Mouse (Mus musculus) left cerebral cortex, postnatal 25 days (tissue): ENCODE measurements around the gene A4galt. TPM values are rescaled to one million over a fixed set of nuclear protein-coding genes. Genes with fewer than 3 reads are reported as not detected.
A peak's percentile ranks its signal among the peaks of the same experiment; 100 is the strongest.

ENCODE experiments used
- DNase-seq, 2 experiments: peaks; one replicate each; pipeline ENCODE4 v3.0.0; 2022; ENCODE audit warnings: low spot score in 2 of 2, mixed read lengths in 1 of 2
- intact Hi-C: fragments of 180-260 bp; cut with DNase I; formaldehyde crosslinking; loops from one replicate; pipeline ENCODE4 v1.15.1; 2025
- total RNA-seq, 2 experiments: library from RNA; stranded (reverse); gene quantifications; 2 replicates each; pipeline ENCODE4 v1.2.3; 2021

Gene A4galt
- total RNA-seq, 2 experiments from 2014 or later = 3.5 to 5.2 TPM

DNA sequence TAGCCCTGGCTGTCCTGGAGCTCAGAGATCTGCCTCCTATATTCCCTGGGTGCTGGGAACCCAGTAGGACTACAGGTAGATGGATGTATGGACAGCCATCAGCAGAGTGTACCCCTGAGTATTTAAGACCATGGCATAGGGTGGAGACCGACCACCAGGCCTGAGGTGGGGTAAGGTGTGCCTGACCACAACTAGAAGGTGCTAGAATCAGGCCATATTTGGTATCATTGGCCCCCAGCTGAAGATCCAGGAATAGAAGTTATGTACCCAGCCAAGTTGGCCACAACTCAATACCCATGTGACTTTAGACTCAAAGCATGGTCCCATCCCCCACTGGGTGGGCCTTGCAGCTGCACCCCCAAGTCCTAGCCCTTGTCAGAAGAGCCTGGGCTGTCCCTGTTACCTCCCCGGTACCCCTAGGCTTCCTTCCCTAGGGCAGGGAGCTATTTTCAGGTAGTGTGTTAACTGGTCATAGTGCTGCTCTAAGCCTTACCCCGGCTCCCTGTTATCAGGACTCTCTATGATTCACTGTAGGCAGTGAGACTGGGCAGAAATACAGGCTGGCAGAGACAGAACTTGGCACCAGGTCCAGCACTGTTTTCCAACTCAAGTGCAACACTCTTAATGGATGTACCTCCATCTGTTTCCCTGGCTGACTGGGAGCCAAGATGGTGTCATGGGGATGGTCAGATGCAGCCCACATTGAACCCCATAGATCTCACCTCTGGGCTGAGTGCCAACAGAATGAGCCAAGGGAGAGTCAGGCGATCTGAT lies 18.2 kb downstream of the A4galt start:
- peak; percentile 18 to 62 for DNase-seq
- intact Hi-C loops = no loop called here

DNA sequence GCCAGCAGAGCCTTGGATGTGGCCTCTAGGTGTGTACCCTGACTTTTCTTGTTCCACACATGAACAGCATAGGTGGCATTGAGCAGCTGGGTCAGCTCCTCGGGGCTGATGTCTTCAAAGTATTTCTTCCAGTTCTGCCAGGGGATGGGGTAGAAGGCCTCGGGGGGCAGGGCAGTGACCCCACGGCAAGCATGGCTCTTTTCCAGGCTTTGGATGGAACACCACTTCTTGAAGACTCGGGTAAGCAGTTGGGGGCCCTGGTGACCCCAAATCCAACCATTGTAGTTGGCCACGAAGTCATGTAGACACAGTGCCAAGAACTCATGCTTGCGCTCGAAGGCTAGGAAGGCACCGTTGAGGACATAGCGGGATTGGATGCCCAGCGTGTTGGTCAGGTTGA lies 24.0 kb downstream of the A4galt start:
- intact Hi-C loops = no loop called here
- DNase-seq = no peak

GRCm38 (mm10) chr15:83226871-83227270 lies 24.7 kb downstream of the A4galt start:
- no peak for DNase-seq
- intact Hi-C loops = no loop called here

DNA sequence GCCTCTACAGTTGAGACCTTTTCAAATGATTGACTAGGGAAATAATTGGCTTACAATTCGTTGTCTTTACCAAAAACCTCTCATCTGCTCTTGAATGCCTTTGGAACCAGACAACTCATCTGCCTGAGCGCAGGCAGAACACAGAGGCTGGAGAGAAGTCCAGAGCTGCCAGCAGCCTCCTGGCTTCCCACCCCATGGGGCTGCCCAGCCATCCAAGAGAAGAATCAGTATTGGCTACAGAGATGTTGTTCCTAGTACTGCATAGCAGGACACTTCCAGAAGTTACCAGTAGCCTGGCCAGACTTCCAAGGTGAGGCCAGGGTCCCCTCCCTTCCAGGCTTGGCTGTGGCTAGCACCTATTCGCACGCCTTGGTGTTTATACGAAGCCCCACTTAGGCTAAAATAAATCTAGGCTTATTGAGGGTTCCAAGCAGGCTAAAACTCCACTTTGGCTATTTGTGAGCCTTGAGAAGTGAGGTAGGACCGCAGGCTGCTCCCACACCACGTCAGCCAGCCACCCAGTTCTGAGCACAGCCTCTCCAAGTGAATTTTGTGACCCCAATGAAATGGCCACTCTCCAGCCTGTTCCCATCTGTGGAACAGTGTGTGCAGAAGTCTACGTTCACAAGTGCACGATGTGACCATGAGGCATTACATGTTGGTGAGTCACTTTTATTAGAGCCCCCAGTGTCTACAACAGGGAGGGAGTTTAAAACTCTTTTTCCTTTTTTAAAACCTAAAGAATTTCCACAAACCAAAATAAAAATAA lies 25.3 kb downstream of the A4galt start:
- intact Hi-C loops = no loop called here
- DNase-seq = no peak

DNA sequence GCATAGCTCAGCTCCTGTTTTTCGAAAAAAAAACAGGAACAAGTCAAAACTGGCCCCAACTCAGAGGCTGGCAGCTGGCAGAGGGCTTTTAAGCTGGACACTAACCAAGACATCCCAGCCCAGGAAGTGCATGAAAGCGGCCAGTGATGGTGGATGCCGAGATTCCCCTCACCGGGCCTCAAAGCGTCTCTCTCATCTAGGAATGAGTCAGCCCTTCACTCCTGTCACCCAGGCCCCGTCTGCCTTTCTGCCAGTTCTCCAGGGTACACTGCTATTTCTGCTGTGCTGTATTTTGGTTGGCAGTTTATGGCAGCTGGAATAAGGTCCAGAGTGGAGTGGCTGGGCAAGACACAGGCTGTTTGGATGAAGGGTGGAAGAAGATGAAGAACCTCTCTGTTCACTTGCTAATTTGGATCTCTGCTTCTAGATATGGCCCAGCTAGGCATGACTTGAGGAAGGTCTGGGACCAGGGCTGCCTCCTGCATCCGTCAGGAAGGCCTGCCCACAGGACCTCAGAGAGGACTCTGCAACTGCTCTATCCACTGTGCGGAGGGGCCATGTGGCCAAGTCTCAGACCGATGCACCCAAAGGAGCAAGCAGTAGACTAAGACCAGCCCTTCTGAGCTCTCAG lies 27.3 kb downstream of the A4galt start:
- DNase-seq = peak in 1 of 2 experiments; percentile 38
- intact Hi-C loops = no loop called here

DNA sequence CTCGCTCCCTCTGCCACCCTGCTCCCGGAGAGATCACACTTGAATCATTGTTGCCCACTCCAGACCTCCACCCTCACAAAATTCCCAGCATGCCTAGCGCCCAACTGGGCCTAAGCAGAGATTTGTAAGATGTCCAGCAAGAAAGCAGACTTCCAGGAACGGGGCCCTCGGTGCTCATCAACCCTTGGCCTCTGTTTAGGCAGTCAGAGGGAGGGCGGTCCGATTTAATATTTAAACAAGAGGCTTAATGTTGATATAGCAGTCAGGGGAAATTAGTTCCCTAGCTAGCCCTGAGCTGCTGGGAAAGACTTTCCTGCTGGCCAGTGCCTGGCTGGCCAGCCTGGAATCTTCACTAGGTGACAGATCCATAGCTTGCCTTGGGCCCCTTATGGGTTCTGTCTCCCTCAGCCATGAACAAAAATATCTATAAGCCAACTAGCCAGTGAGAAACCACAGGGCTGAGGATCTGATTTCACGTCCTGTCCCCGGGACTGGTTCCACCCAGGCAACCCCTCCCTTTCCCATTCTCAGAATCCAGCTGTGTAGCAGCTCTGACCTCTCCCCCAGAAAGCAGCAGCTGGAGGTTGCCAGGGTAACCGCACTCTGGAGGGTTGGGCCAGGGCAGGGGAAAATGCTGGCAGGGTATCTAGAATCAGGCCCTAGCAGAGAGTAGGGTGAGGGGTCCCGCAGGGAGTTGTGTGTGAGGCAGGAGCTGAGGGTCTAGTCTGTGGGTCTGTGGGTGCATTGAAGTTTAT lies 28.2 kb downstream of the A4galt start:
- DNase-seq = no peak
- intact Hi-C loops = no loop called here

GRCm38 (mm10) chr15:83221721-83222120 lies 29.9 kb downstream of the A4galt start:
- intact Hi-C loops = no loop called here
- DNase-seq = no peak

DNA sequence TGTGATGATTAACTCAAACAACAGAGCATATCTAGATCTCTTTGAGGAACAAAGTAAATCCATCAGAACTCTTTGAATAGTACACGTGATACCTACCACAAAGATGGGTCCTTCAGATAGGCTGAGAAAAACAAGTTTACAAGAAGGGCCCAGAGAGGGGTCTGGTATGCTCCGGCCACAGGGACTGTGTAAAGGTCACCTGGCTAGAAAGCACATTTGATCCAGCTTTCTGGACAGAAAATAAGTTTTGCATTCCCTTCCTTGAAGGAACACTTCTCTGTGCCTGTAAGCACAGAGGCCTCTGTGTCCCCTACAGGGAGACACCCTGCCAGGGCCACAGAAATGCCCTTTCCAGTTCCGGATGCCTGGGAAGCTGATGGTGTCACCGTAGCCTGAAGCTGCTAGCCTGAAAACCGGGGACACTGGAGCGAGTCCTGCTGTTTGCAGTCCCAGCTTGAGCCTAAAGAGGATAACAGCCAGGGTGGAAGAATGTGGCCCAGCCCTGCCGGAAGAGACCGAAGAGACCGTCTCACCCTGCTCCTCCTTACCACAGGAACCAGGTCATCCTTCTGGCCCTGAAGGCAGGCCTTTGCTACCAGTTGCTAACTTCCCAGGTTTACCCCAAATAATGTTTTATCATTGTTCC lies 31.1 kb downstream of the A4galt start:
- intact Hi-C loops = no loop called here

DNA sequence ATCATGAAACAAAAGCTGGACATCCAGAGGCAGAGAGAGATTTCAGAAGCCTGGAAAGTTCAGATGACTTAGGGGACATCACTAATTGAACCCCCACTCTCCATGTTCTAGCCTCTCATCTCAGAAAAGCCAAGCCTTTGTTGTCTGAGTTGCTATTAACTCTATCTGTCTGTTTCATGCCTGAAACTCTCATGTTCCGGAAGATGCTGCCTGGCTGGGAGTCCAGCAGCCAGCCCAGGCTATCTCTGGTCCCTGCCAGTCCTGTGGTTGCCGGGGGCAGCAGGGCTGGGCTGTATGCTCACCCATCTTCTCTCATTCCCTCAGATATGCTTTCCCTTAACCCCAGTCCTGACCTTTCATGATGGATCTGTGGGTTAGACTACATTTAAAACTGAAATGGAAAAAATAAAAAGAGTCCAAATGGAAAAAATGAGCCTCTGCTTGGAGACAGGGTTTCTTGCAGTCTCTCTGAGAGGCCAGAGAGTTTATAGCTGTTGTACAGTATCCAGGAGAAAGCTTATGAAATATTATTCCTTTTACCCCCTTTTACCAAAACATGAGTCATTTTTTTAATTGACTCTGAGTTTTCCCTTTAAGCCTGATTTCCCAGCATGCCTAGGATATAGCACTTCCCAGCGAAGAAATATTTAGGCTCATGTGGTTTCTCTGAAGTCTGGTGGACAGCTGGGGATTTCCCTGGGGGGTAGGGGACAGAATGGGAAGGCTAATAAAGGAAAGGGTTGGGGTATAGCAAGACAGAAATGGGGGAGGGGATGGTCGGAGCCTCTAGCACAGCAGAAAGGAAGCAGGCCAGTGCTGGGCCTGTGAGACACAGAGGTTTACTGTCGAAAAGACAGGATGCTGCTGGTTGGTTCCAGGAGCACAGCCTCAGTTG lies 36.0 kb downstream of the A4galt start:
- no peak for DNase-seq
- intact Hi-C loops = no loop called here

More for the DNA sequence above, 31.1 kb downstream of the A4galt start:
- DNase-seq = no peak

DNA sequence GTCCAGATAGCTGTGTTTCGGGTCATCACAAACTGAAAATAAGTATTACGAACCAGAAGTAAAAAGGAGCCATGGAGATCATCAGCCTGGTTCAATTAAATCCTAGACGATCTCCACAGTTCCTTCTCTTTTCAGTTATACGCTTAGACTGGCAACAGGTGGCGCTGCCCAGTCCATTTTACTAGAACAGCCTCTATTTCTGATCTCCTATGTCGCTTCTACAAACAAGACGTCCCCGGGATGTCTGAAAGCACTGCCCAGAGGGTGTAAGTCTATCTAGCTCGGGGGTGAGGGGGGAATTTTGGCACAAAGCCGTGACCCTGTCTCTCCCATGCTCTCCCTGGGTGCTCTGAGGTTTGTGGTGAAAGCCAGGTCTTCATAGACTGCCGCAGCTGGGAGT lies 41.3 kb downstream of the A4galt start:
- DNase-seq = peak; percentile 55 to 67
- intact Hi-C loops = loop anchor here (5.0 kb wide), 2 partner anchors 87 to 107 kb away; no protein-coding TSS in a partner anchor

- intact Hi-C loops = loop anchor here (5.0 to 10.0 kb wide), 6 partner anchors 52 to 405 kb away; no protein-coding TSS in a partner anchor
- no peak for DNase-seq
These were observed 41.9 kb downstream of the A4galt start for GRCm38 (mm10) chr15:83209719-83210118.

DNA sequence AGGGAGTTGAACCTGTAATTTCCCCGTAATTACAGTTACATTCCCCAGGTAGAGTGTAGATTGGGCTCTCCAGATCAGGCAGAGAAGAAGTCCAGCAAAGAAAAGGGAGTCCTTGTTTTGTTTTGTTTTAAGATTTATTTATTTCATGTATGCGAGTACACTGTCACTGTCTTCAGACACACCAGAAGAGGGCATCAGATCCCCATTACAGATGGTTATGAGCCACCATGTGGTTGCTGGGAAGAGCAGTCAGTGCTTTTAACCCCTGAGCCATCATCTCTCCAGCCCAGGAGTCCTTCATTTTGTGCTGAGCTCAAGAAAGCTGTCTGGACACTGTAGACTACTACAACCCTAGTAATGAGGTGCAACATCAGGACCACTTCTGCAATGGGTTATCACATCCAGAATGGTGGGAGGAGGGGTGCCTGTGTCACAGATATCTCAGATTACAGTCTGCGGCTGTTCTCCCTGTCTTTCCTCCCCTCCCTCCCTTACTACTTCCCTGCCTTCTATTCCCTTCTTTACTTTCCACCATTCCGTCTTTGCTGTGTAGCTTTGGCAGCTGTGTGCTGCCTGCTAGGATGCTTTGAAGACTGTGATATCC lies 42.4 kb downstream of the A4galt start:
- intact Hi-C loops = loop anchor here (5.0 to 10.0 kb wide), 4 partner anchors 52 to 404 kb away; no protein-coding TSS in a partner anchor
- no peak for DNase-seq

DNA sequence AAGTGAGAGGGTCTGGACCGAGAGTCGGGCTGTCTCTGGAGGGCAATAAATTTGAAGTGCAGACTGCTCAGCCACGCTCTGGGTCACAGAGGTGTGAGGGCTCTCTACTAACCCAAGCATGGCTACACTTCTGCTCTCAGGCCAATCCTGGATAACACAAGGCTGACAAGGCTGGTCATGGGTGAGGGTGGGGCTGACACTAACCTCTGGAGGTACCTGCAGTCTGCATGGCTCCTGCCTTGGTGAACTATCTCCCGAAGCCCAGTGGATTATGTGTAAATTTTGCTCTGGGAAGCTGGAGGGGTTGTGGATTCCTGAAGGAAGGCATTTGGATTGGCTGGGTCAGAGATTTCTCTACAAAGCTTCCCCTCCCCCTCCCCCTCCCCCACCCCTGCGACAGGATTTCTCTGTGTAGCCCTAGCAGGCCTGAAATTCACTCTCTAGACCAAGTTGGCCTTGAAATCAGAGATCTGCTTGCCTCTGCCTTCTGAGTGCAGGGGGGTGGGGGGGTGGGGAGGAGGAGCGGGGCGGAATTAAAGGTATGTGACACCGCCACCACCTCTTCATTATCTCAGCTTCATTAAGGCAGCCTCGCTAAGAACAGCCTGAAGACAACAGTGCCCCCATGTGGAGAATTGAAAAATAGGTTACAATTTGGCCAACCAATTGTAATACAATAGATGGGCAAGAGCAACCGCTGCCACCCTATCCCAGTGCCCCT lies 46.7 kb downstream of the A4galt start:
- DNase-seq = peak; percentile 54 to 65
- intact Hi-C loops = loop anchor here (5.0 to 10.0 kb wide), 4 partner anchors 48 to 400 kb away; no protein-coding TSS in a partner anchor

- intact Hi-C loops = loop anchor here (10.0 kb wide), 1 partner anchor 398 kb away; no protein-coding TSS in a partner anchor
- DNase-seq = no peak
These were observed 49.2 kb downstream of the A4galt start for GRCm38 (mm10) chr15:83202412-83202811.

GRCm38 (mm10) chr15:83193413-83193812 lies 58.2 kb downstream of the A4galt start:
- intact Hi-C loops = no loop called here
- no peak for DNase-seq

GRCm38 (mm10) chr15:83182351-83182750 lies 69.2 kb downstream of the A4galt start:
- intact Hi-C loops = no loop called here
- no peak for DNase-seq

GRCm38 (mm10) chr15:83181800-83182330 lies 69.7 kb downstream of the A4galt start:
- no peak for DNase-seq
- intact Hi-C loops = no loop called here
